ENCODE assay signal across 13 mouse cellular contexts in the genomic region with DNA sequence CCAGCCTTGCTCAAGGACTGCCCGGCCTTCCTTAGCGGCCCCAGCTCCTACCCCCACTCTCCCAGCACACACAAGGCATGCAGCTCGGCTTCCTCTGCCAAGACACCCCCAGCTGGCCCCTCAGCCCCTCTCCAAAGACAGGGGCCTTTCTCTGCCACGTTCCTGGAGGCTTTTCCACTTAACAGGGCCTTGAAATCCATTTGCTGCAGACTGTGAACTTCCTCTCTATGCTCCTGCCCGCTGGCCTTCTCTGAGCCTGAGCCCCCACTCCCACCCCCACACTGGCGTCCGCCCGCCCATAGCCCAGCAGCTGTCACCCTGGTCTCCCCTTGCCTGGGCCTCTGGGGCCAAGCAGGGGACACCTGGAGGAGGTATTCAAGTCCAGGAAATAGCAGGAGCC.
DNase-seq lines count a peak whose midpoint lies in the region; ATAC-seq lines count a peak whose summit lies in the region.
"Had no signal": no experiment of that assay in that cellular context is flagged by ENCODE, and none has a peak within 500 bp of the region (broad histone marks: within the 10 kb centered on the region; RNA-seq: fewer than 3 reads in every experiment).

No protein-coding gene starts in this region.

- intact Hi-C loops in heart, postnatal 10 days (cut with DNase I) = no loop called here

- no peaks in the 10 kb centered on the region for H3K36me3 ChIP-seq in heart, embryonic 16.5 days (ENCODE audit: control insufficient read depth, insufficient read depth)
- no peaks in the 10 kb centered on the region for H3K36me3 ChIP-seq in midbrain, embryonic 10.5 days
- H3K36me3 ChIP-seq in midbrain, embryonic 11.5 days (ENCODE audit: control insufficient read depth, insufficient read depth, low read length) = no peaks in the 10 kb centered on the region
- H3K36me3 ChIP-seq in intestine, embryonic 15.5 days = no peaks in the 10 kb centered on the region
- H3K36me3 ChIP-seq in stomach, embryonic 16.5 days (ENCODE audit: control insufficient read depth, insufficient read depth, low read length) = no peaks in the 10 kb centered on the region
- H3K36me3 ChIP-seq: liver, embryonic 13.5 days had no signal

- WGBS in heart, embryonic 16.5 days = 43% methylated on average over 8 of the region's 8 CpGs
- 72% methylated on average over 8 of the region's 8 CpGs for WGBS in midbrain, embryonic 10.5 days
- WGBS in midbrain, embryonic 11.5 days = 62% methylated on average over 8 of the region's 8 CpGs
- 22% methylated on average over 8 of the region's 8 CpGs for WGBS in intestine, embryonic 15.5 days
- 33% methylated on average over 8 of the region's 8 CpGs for whole genome bisulfite sequencing in stomach, embryonic 16.5 days

- peaks cover 8% of the 10 kb centered on the region; the same call in 1 of the 2 replicates for H3K27me3 ChIP-seq in heart, embryonic 16.5 days (ENCODE audit: control insufficient read depth, insufficient read depth, low read length)
- peaks cover 100% of the 10 kb centered on the region for H3K27me3 ChIP-seq in midbrain, embryonic 10.5 days (ENCODE audit: low read depth, poor library complexity, severe bottlenecking)
- peaks cover 34% of the 10 kb centered on the region for H3K27me3 ChIP-seq in midbrain, embryonic 11.5 days (ENCODE audit: control insufficient read depth, insufficient read depth, low read length)
- H3K27me3 ChIP-seq in intestine, embryonic 15.5 days (replicated peaks) = peaks cover 7% of the 10 kb centered on the region; the same call in 1 of the 2 replicates
- peaks cover 6% of the 10 kb centered on the region; the same call in 1 of the 2 replicates for H3K27me3 ChIP-seq in stomach, embryonic 16.5 days (ENCODE audit: control insufficient read depth, insufficient read depth, low read length)

- H3K4me2 ChIP-seq in heart, embryonic 16.5 days (ENCODE audit: low read depth, low read length) = no peak overlapping the region
- H3K4me2 ChIP-seq in midbrain, embryonic 11.5 days = no peak overlapping the region
- no peak overlapping the region for H3K4me2 ChIP-seq in intestine, embryonic 15.5 days (replicated peaks)
- H3K4me2 ChIP-seq in stomach, embryonic 16.5 days (ENCODE audit: low read depth, low read length) = no peak overlapping the region
- H3K4me2 ChIP-seq: liver, embryonic 13.5 days had no signal

- ATAC-seq in heart, embryonic 16.5 days (replicated peaks; ENCODE audit: extremely low read depth, insufficient read depth, low FRiP score) = no peak
- no peak for ATAC-seq in midbrain, embryonic 11.5 days (ENCODE audit: low FRiP score)
- peak; percentile 76 for ATAC-seq in intestine, embryonic 15.5 days
- peak; percentile 68; the same call in 1 of the 2 replicates for ATAC-seq in stomach, embryonic 16.5 days (ENCODE audit: insufficient read depth, low FRiP score)
- ATAC-seq in CD4-positive, CD25-positive, alpha-beta regulatory T cell, adult 4 months = no peak

- H3K9me3 ChIP-seq in heart, embryonic 16.5 days (replicated peaks; ENCODE audit: control insufficient read depth, low read length) = no peaks in the 10 kb centered on the region
- no peaks in the 10 kb centered on the region for H3K9me3 ChIP-seq in midbrain, embryonic 10.5 days (replicated peaks)
- no peaks in the 10 kb centered on the region for H3K9me3 ChIP-seq in midbrain, embryonic 11.5 days (ENCODE audit: control insufficient read depth, low read length)
- no peaks in the 10 kb centered on the region for H3K9me3 ChIP-seq in intestine, embryonic 15.5 days
- no peaks in the 10 kb centered on the region for H3K9me3 ChIP-seq in stomach, embryonic 16.5 days (replicated peaks; ENCODE audit: control insufficient read depth, low read length)
- H3K9me3 ChIP-seq: liver, embryonic 13.5 days had no signal

- no peaks in the 10 kb centered on the region for H3K4me1 ChIP-seq in heart, embryonic 16.5 days (ENCODE audit: control insufficient read depth, insufficient read depth, low read length)
- H3K4me1 ChIP-seq in midbrain, embryonic 10.5 days = peaks cover 17% of the 10 kb centered on the region
- H3K4me1 ChIP-seq in midbrain, embryonic 11.5 days (ENCODE audit: control insufficient read depth, insufficient read depth, low read length) = peaks cover 3% of the 10 kb centered on the region; the same call in 1 of the 2 replicates
- 0 out of 2 replicates have a peak, but pooled peaks cover 7% of the 10 kb centered on the region for H3K4me1 ChIP-seq in intestine, embryonic 15.5 days (replicated peaks)
- no peaks in the 10 kb centered on the region for H3K4me1 ChIP-seq in stomach, embryonic 16.5 days (ENCODE audit: control insufficient read depth, insufficient read depth, low read length)
- H3K4me1 ChIP-seq: liver, embryonic 13.5 days had no signal

- 0 out of 2 replicates have a peak overlapping the region, but pooled peaks have one; percentile 49 for H3K9ac ChIP-seq in heart, embryonic 16.5 days (ENCODE audit: low read length)
- H3K9ac ChIP-seq in midbrain, embryonic 11.5 days (ENCODE audit: low read length) = no peak overlapping the region
- no peak overlapping the region for H3K9ac ChIP-seq in intestine, embryonic 15.5 days
- H3K9ac ChIP-seq in stomach, embryonic 16.5 days (ENCODE audit: low read length) = peak overlapping the region; percentile 43
- H3K9ac ChIP-seq: liver, embryonic 13.5 days had no signal

- H3K27ac ChIP-seq in heart, embryonic 16.5 days (ENCODE audit: low read length) = no peak overlapping the region
- 0 out of 2 replicates have a peak overlapping the region, but pooled peaks have one; percentile 28 for H3K27ac ChIP-seq in midbrain, embryonic 10.5 days (replicated peaks)
- no peak overlapping the region for H3K27ac ChIP-seq in midbrain, embryonic 11.5 days (ENCODE audit: low read depth, low read length)
- H3K27ac ChIP-seq in intestine, embryonic 15.5 days = 0 out of 2 replicates have a peak overlapping the region, but pooled peaks have one; percentile 22
- H3K27ac ChIP-seq in stomach, embryonic 16.5 days (ENCODE audit: low read length) = peak overlapping the region; percentile 33
- H3K27ac ChIP-seq: left cerebral cortex, adult 2 months; liver, embryonic 13.5 days had no signal

- H3K4me3 ChIP-seq in heart, embryonic 16.5 days (ENCODE audit: low read length) = no peak overlapping the region
- no peak overlapping the region for H3K4me3 ChIP-seq in midbrain, embryonic 10.5 days
- no peak overlapping the region for H3K4me3 ChIP-seq in midbrain, embryonic 11.5 days (ENCODE audit: low read depth, low read length)
- H3K4me3 ChIP-seq in intestine, embryonic 15.5 days (replicated peaks) = no peak overlapping the region
- no peak overlapping the region for H3K4me3 ChIP-seq in stomach, embryonic 16.5 days (replicated peaks; ENCODE audit: low read length)
- H3K4me3 ChIP-seq: left cerebral cortex, adult 2 months; liver, embryonic 13.5 days had no signal

- DNase-seq in heart, postnatal 10 days = no peak
- DNase-seq in midbrain, embryonic 10.5 days (ENCODE audit: low spot score) = no peak
- DNase-seq in midbrain, embryonic 11.5 days (ENCODE audit: low spot score, missing footprints) = no peak
- DNase-seq: cerebellum, adult 11-12 months; heart, postnatal 36 days; kidney, adult 18-20 months; liver, embryonic 13.5 days; thymus, adult 2 months had no signal

Comparison
In these comparisons a context has a peak if more than half of its experiments do, and no peak if none do; other contexts are left out.
1. H3K27ac ChIP-seq: peak in midbrain, embryonic 10.5 days (single experiment), intestine, embryonic 15.5 days (single experiment) and stomach, embryonic 16.5 days (single experiment); none in heart, embryonic 16.5 days (single experiment) and midbrain, embryonic 11.5 days (single experiment).
2. ATAC-seq: peak in intestine, embryonic 15.5 days (single experiment) and stomach, embryonic 16.5 days (single experiment); none in heart, embryonic 16.5 days (single experiment), midbrain, embryonic 11.5 days (single experiment) and CD4-positive, CD25-positive, alpha-beta regulatory T cell, adult 4 months (single experiment).
3. H3K9ac ChIP-seq: peak in heart, embryonic 16.5 days (single experiment) and stomach, embryonic 16.5 days (single experiment); none in midbrain, embryonic 11.5 days (single experiment) and intestine, embryonic 15.5 days (single experiment).